Mouse (Mus musculus) cerebellum, adult 2 months (tissue): Measurements from ENCODE around the gene Ldah. TPM values are rescaled to one million over a fixed set of nuclear protein-coding genes. Genes with fewer than 3 reads are reported as not detected.
"Not testable (repeated sequence)": the region's sequence is repeated elsewhere in the genome, so short reads cannot be mapped to it uniquely, and the experiment has no call there.

Experiments
- DNase-seq, 2 experiments: peaks; one replicate each; pipeline ENCODE4 v3.0.0; 2021
- H3K27ac ChIP-seq: fragments of 200-500 bp; 2 replicates; pipeline ENCODE4 v1.5.1; 2012; ENCODE audit warnings: low read length, control low read depth, inconsistent platforms; ENCODE audit not compliant: insufficient read depth
- H3K27me3 ChIP-seq: fragments of 200-500 bp; 2 replicates; pipeline ENCODE4 v1.6.1; 2012; ENCODE audit warnings: inconsistent platforms, mild to moderate bottlenecking, low read length, moderate library complexity; ENCODE audit not compliant: control insufficient read depth, insufficient read depth
- H3K4me1 ChIP-seq: fragments of 200-500 bp; 2 replicates; pipeline ENCODE4 v1.6.1; 2011; ENCODE audit warnings: low read length; ENCODE audit not compliant: control insufficient read depth, insufficient read depth
- H3K4me3 ChIP-seq: fragments of 200-500 bp; replicated peaks from 2 replicates; pipeline ENCODE3; 2011; ENCODE audit warnings: mild to moderate bottlenecking, low read depth, low read length, control low read depth; ENCODE audit not compliant: insufficient read depth
- CTCF ChIP-seq: fragments of 200-500 bp; IDR thresholded peaks from 2 replicates; pipeline ENCODE4 v1.5.1; 2011; ENCODE audit warnings: low read depth, mild to moderate bottlenecking, control low read depth, low read length, moderate library complexity, borderline replicate concordance; ENCODE audit not compliant: insufficient read depth
- POLR2A ChIP-seq: fragments of 200-500 bp; IDR thresholded peaks from 2 replicates; pipeline ENCODE4 v1.6.1; 2011; ENCODE audit warnings: low read length, control low read depth, borderline replicate concordance; ENCODE audit not compliant: insufficient read depth
- WGBS: fragments of 180-500 bp; shearing (Covaris S2); methylation state at CpG from one replicate; pipeline ENCODE4 v1.1.7; 2018; 5-methylcytosine and 5-hydroxymethylcytosine counted together
- polyA plus RNA-seq: library from polyadenylated mRNA; depleted of rRNA; stranded (reverse); fragments of >200 nt; gene quantifications from 2 replicates; pipeline ENCODE4 v1.2.3, GENCODE M21; 2012; rRNA removed

The Ldah gene
- polyA plus RNA-seq, result 50.6 and 53.9 TPM in 2 replicates

- H3K4me1 ChIP-seq, result no peaks in the 10 kb centered on the region
- TF ChIP-seq POLR2A (peak; percentile 67; the same call in 1 of the 2 replicates), CTCF (peak; percentile 36)
- DNase-seq, result peak; percentile 92 to 93
- under 1% methylated on average over 34 of the region's 34 CpGs for WGBS
- no peaks in the 10 kb centered on the region for H3K27me3 ChIP-seq
- H3K27ac ChIP-seq, result peak within 1 kb of the TSS; percentile 6; the same call in 1 of the 2 replicates
- H3K4me3 ChIP-seq, result peak within 1 kb of the TSS; percentile 75
Observed at GRCm38 (mm10) chr12:8207978-8208403, at the start of gene Ldah. Ldah (plus strand) TSS chr12:8208107.

- no peak overlapping the region for H3K27ac ChIP-seq
- no peak for TF ChIP-seq CTCF
- no peak for TF ChIP-seq POLR2A
- H3K4me1 ChIP-seq, result no peaks in the 10 kb centered on the region
- DNase-seq, result no peak
- H3K27me3 ChIP-seq, result no peaks in the 10 kb centered on the region
- 55% methylated on average over 2 of the region's 2 CpGs for WGBS
- no peak overlapping the region for H3K4me3 ChIP-seq
Observed at GRCm38 (mm10) chr12:8167743-8168142, 40.2 kb upstream of the Ldah start.

DNA sequence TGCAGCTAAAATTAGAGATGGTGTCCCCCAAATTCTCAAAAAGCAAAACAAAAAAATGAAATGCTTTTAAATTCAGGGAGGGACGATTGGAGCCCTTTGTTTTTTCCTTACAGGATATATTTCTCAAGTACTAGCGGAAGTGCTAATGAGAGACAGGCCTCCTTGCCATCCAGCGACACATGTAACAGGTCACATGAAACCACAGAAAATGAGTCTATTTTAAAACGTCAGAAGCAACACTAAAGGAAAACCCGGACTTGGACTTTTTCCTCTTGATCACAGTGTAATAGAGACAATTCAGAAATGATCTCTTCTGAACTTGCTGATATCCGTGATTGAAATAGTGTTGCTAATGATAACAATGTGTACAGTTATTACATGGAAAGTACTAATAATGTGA is 27.0 kb upstream of the Ldah start:
- WGBS, result 72% methylated on average over 6 of the region's 6 CpGs
- Histone ChIP-seq H3K27me3 (no peaks in the 10 kb centered on the region), H3K27ac (no peak overlapping the region), H3K4me3 (no peak overlapping the region), H3K4me1 (no peaks in the 10 kb centered on the region)
- no peak for DNase-seq
- no peak for TF ChIP-seq CTCF
- TF ChIP-seq POLR2A, result no peak

- Histone ChIP-seq H3K4me3 (no peak overlapping the region), H3K27ac (no peak overlapping the region), H3K27me3 (no peaks in the 10 kb centered on the region), H3K4me1 (no peaks in the 10 kb centered on the region)
- no peak for DNase-seq
- TF ChIP-seq POLR2A (no peak), CTCF (no peak)
Observed at GRCm38 (mm10) chr12:8181744-8182143, 26.2 kb upstream of the Ldah start.

- TF ChIP-seq CTCF (no peak), POLR2A (no peak)
- no peak for DNase-seq
- Histone ChIP-seq H3K4me1 (no peaks in the 10 kb centered on the region), H3K4me3 (no peak overlapping the region), H3K27ac (no peak overlapping the region), H3K27me3 (no peaks in the 10 kb centered on the region)
Observed at GRCm38 (mm10) chr12:8184518-8184917, 23.4 kb upstream of the Ldah start.

- no peak overlapping the region for H3K4me3 ChIP-seq
- no peak for TF ChIP-seq POLR2A
- no peak for TF ChIP-seq CTCF
Observed at GRCm38 (mm10) chr12:8188161-8188560, 19.7 kb upstream of the Ldah start.

GRCm38 (mm10) chr12:8188796-8189535 is 18.9 kb upstream of the Ldah start:
- not testable (repeated sequence) for H3K4me3 ChIP-seq, H3K27me3 ChIP-seq, DNase-seq, H3K4me1 ChIP-seq, H3K27ac ChIP-seq
- 86% methylated on average over 15 of the region's 15 CpGs for WGBS

More at GRCm38 (mm10) chr12:8188161-8188560, 19.7 kb upstream of the Ldah start:
- no peaks in the 10 kb centered on the region for H3K4me1 ChIP-seq
- H3K27ac ChIP-seq, result no peak overlapping the region
- DNase-seq, result no peak
- no peaks in the 10 kb centered on the region for H3K27me3 ChIP-seq

DNA sequence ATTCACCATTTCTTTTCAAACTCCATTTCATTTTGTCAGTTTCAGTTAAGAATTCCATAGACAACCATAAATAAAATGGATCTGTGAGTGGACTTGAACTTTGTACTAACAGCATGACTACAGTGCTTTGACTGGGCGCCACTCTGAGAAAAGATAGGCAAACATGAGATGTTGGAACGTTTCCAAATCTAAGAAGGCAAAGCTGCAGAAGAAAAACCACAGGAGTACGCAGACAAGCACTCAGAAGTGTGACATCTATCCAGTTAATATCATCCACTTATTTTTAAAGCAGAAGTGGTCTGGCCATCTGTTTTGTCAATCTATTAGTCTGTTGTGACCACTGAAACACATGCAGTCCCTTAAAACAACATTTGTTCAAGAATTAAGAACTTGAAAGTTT is 18.2 kb upstream of the Ldah start:
- 34% methylated on average over 3 of the region's 3 CpGs for WGBS
- no peak overlapping the region for H3K27ac ChIP-seq
- no peaks in the 10 kb centered on the region for H3K27me3 ChIP-seq
- DNase-seq, result no peak
- no peak overlapping the region for H3K4me3 ChIP-seq
- no peak for TF ChIP-seq CTCF
- no peak for TF ChIP-seq POLR2A
- H3K4me1 ChIP-seq, result no peaks in the 10 kb centered on the region
